Mouse (Mus musculus): ENCODE data around the gene Vmn1r127.
"Not testable (repeated sequence)": the region's sequence is repeated elsewhere in the genome, so short reads cannot be mapped to it uniquely, and the experiment has no call there.

GRCm38 (mm10) chr7:21319761-21320160, at the start of gene Vmn1r127:
- TF ChIP-seq CTCF (IDR thresholded peaks at IDR 0.05; ENCODE audit: extremely low read depth, insufficient read length, insufficient replicate concordance, low read depth, low read length); POLR2A (IDR thresholded peaks at IDR 0.05; ENCODE audit: low read depth, low read length): not testable (repeated sequence)
